Comparison of ENCODE assay signal across 15 mouse cellular contexts in the genomic region with DNA sequence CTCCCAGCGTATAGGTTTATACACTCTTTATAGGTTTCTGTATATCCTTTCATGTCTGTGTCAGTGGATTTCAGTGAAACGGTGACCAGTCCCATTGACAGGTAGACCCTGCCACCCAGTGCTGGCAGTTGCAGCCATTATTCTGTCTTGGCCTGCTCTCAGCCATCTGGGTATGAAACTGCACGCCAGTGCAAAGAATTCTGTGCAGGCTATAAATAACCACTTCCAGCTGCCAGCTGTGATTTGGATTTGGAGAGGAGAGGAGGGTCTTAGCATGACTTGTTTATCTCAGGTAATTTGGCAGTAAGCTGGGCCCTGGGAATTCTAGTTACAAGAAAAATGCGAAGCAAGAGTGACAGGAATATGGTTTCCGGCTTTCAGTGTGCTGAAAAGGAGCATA. TPM values are rescaled to one million over a fixed set of nuclear protein-coding genes. Genes with fewer than 3 reads are reported as not detected.
DNase-seq lines count a peak whose midpoint lies in the region; ATAC-seq lines count a peak whose summit lies in the region.
"Had no signal": no experiment of that assay in that cellular context is flagged by ENCODE, and none has a peak within 500 bp of the region (broad histone marks: within the 10 kb centered on the region; RNA-seq: fewer than 3 reads in every experiment).

No protein-coding gene starts in this region.

- H3K4me2 ChIP-seq in forebrain, embryonic 13.5 days: no peak overlapping the region
- H3K4me2 ChIP-seq in limb, embryonic 11.5 days (ENCODE audit: low read depth, severe bottlenecking): no peak overlapping the region
- no peak overlapping the region for H3K4me2 ChIP-seq in embryonic facial prominence, embryonic 14.5 days (ENCODE audit: low read depth, low read length)
- peak overlapping the region; percentile 25 for H3K4me2 ChIP-seq in heart, embryonic 16.5 days (ENCODE audit: low read depth, low read length)
- H3K4me2 ChIP-seq: neural tube, embryonic 13.5 days had no signal

- no peaks in the 10 kb centered on the region for H3K27me3 ChIP-seq in forebrain, embryonic 13.5 days
- no peaks in the 10 kb centered on the region for H3K27me3 ChIP-seq in forebrain, embryonic 10.5 days (ENCODE audit: poor library complexity, severe bottlenecking)
- no peaks in the 10 kb centered on the region for H3K27me3 ChIP-seq in limb, embryonic 11.5 days (ENCODE audit: control insufficient read depth, insufficient read depth, low read length)
- no peaks in the 10 kb centered on the region for H3K27me3 ChIP-seq in limb, embryonic 10.5 days (ENCODE audit: low read depth, poor library complexity, severe bottlenecking)
- H3K27me3 ChIP-seq in embryonic facial prominence, embryonic 14.5 days (replicated peaks; ENCODE audit: control insufficient read depth, insufficient read depth, low read length): no peaks in the 10 kb centered on the region
- H3K27me3 ChIP-seq in heart, embryonic 16.5 days (ENCODE audit: control insufficient read depth, insufficient read depth, low read length): no peaks in the 10 kb centered on the region
- H3K27me3 ChIP-seq: neural tube, embryonic 13.5 days had no signal

- peaks cover 22% of the 10 kb centered on the region; the same call in 1 of the 2 replicates for H3K4me1 ChIP-seq in forebrain, embryonic 13.5 days
- H3K4me1 ChIP-seq in forebrain, embryonic 10.5 days: peaks cover 4% of the 10 kb centered on the region; the same call in 1 of the 2 replicates
- no peaks in the 10 kb centered on the region for H3K4me1 ChIP-seq in limb, embryonic 11.5 days (ENCODE audit: control insufficient read depth, insufficient read depth, low read length)
- H3K4me1 ChIP-seq in limb, embryonic 10.5 days: peaks cover 5% of the 10 kb centered on the region
- peaks cover 12% of the 10 kb centered on the region for H3K4me1 ChIP-seq in embryonic facial prominence, embryonic 14.5 days (ENCODE audit: control insufficient read depth, insufficient read depth, low read length)
- peaks cover 53% of the 10 kb centered on the region for H3K4me1 ChIP-seq in heart, embryonic 16.5 days (ENCODE audit: control insufficient read depth, insufficient read depth, low read length)
- H3K4me1 ChIP-seq: midbrain, embryonic 10.5 days had no signal

- no peaks in the 10 kb centered on the region for H3K9me3 ChIP-seq in forebrain, embryonic 13.5 days (replicated peaks)
- no peaks in the 10 kb centered on the region for H3K9me3 ChIP-seq in forebrain, embryonic 10.5 days
- no peaks in the 10 kb centered on the region for H3K9me3 ChIP-seq in limb, embryonic 11.5 days (ENCODE audit: control insufficient read depth, low read length)
- no peaks in the 10 kb centered on the region for H3K9me3 ChIP-seq in limb, embryonic 10.5 days (replicated peaks)
- no peaks in the 10 kb centered on the region for H3K9me3 ChIP-seq in embryonic facial prominence, embryonic 14.5 days (ENCODE audit: control insufficient read depth, low read length)
- no peaks in the 10 kb centered on the region for H3K9me3 ChIP-seq in heart, embryonic 16.5 days (replicated peaks; ENCODE audit: control insufficient read depth, low read length)
- H3K9me3 ChIP-seq: midbrain, embryonic 10.5 days; neural tube, embryonic 13.5 days had no signal

- H3K9ac ChIP-seq in forebrain, embryonic 13.5 days: no peak overlapping the region
- H3K9ac ChIP-seq in limb, embryonic 11.5 days (ENCODE audit: low read length): no peak overlapping the region
- no peak overlapping the region for H3K9ac ChIP-seq in embryonic facial prominence, embryonic 14.5 days (ENCODE audit: low read depth, low read length)
- H3K9ac ChIP-seq in heart, embryonic 16.5 days (ENCODE audit: low read length): no peak overlapping the region; the same call in 1 of the 2 replicates
- H3K9ac ChIP-seq: neural tube, embryonic 13.5 days had no signal

- H3K27ac ChIP-seq in forebrain, embryonic 13.5 days: 0 out of 2 replicates have a peak overlapping the region, but pooled peaks have one; percentile 23
- no peak overlapping the region for H3K27ac ChIP-seq in forebrain, embryonic 10.5 days
- H3K27ac ChIP-seq in limb, embryonic 11.5 days (replicated peaks; ENCODE audit: low read depth, low read length): no peak overlapping the region
- no peak overlapping the region for H3K27ac ChIP-seq in limb, embryonic 10.5 days
- peak overlapping the region; percentile 24; the same call in 1 of the 2 replicates for H3K27ac ChIP-seq in embryonic facial prominence, embryonic 14.5 days (replicated peaks; ENCODE audit: low read depth, low read length)
- peak overlapping the region; percentile 90 for H3K27ac ChIP-seq in heart, embryonic 16.5 days (ENCODE audit: low read length)
- H3K27ac ChIP-seq: gastrocnemius, adult 2 months; midbrain, embryonic 10.5 days; neural tube, embryonic 13.5 days had no signal

- ATAC-seq in forebrain, embryonic 13.5 days: no peak
- ATAC-seq in limb, embryonic 11.5 days (ENCODE audit: insufficient number of reproducible peaks, low FRiP score, low TSS enrichment, low read depth): no peak
- ATAC-seq in embryonic facial prominence, embryonic 14.5 days (ENCODE audit: low read depth): 0 out of 2 replicates have a peak, but pooled peaks have one; percentile 42
- ATAC-seq in heart, embryonic 16.5 days (replicated peaks; ENCODE audit: extremely low read depth, insufficient read depth, low FRiP score): peak; percentile 73; the same call in 1 of the 2 replicates

- WGBS in forebrain, embryonic 13.5 days: 82% methylated on average over 5 of the region's 5 CpGs
- WGBS in forebrain, embryonic 10.5 days: 82% methylated on average over 5 of the region's 5 CpGs
- 68% methylated on average over 5 of the region's 5 CpGs for WGBS in limb, embryonic 11.5 days
- 84% methylated on average over 5 of the region's 5 CpGs for WGBS in limb, embryonic 10.5 days
- WGBS in embryonic facial prominence, embryonic 14.5 days: 41% methylated on average over 5 of the region's 5 CpGs
- WGBS in heart, embryonic 16.5 days: 33% methylated on average over 5 of the region's 5 CpGs

- H3K36me3 ChIP-seq in forebrain, embryonic 13.5 days (ENCODE audit: poor library complexity, severe bottlenecking): no peaks in the 10 kb centered on the region
- no peaks in the 10 kb centered on the region for H3K36me3 ChIP-seq in forebrain, embryonic 10.5 days (replicated peaks)
- no peaks in the 10 kb centered on the region for H3K36me3 ChIP-seq in limb, embryonic 11.5 days (ENCODE audit: control insufficient read depth, insufficient read depth, low read length)
- no peaks in the 10 kb centered on the region for H3K36me3 ChIP-seq in limb, embryonic 10.5 days
- no peaks in the 10 kb centered on the region for H3K36me3 ChIP-seq in embryonic facial prominence, embryonic 14.5 days (ENCODE audit: control insufficient read depth, insufficient read depth, low read length)
- H3K36me3 ChIP-seq in heart, embryonic 16.5 days (ENCODE audit: control insufficient read depth, insufficient read depth): no peaks in the 10 kb centered on the region
- H3K36me3 ChIP-seq: midbrain, embryonic 10.5 days; neural tube, embryonic 13.5 days had no signal

- DNase-seq in forebrain, embryonic 10.5 days (ENCODE audit: extremely low spot score, low spot score): no peak
- peak; percentile 22 for DNase-seq in limb, embryonic 11.5 days (ENCODE audit: low spot score)
- no peak for DNase-seq in limb, embryonic 10.5 days (ENCODE audit: low spot score)
- DNase-seq in embryonic facial prominence, embryonic 14.5 days (ENCODE audit: low spot score): peak; percentile 70
- no peak for DNase-seq in gastrocnemius, postnatal 25 days
- DNase-seq in adrenal gland, postnatal 36 days: no peak
- DNase-seq: cerebellum, adult 9-11 months; gastrocnemius, adult 2 months; kidney, postnatal 36 days; right cerebral cortex, postnatal 25 days; thymus, postnatal 25 days had no signal

- no peak overlapping the region for H3K4me3 ChIP-seq in forebrain, embryonic 13.5 days
- H3K4me3 ChIP-seq in forebrain, embryonic 10.5 days: no peak overlapping the region
- H3K4me3 ChIP-seq in limb, embryonic 11.5 days (ENCODE audit: low read depth, low read length): no peak overlapping the region
- no peak overlapping the region for H3K4me3 ChIP-seq in limb, embryonic 10.5 days
- no peak overlapping the region for H3K4me3 ChIP-seq in embryonic facial prominence, embryonic 14.5 days (ENCODE audit: low read depth, low read length)
- no peak overlapping the region for H3K4me3 ChIP-seq in heart, embryonic 16.5 days (ENCODE audit: low read length)
- H3K4me3 ChIP-seq: gastrocnemius, adult 2 months; midbrain, embryonic 10.5 days; neural tube, embryonic 13.5 days had no signal

RNA-seq across cellular contexts. Expression of a gene that starts 12.7 kb away (rescaled TPM):
- 8.1 TPM in 2 replicates for polyA plus RNA-seq in forebrain, embryonic 13.5 days (2015; fragmentation: Nextera tagmentation; extraction: Ambion mirVana)
- polyA plus RNA-seq in forebrain, embryonic 10.5 days (2016; fragmentation: Nextera tagmentation; extraction: Ambion mirVana): 8.9 and 9.4 TPM in 2 replicates
- 11.3 and 11.5 TPM in 2 replicates for polyA plus RNA-seq in limb, embryonic 11.5 days (2014; fragmentation: Nextera tagmentation; extraction: Ambion mirVana)
- 9.0 and 9.7 TPM in 2 replicates for polyA plus RNA-seq in limb, embryonic 10.5 days (2016; fragmentation: Nextera tagmentation; extraction: Ambion mirVana)
- 9.0 and 9.6 TPM in 2 replicates for polyA plus RNA-seq in embryonic facial prominence, embryonic 14.5 days (2014; fragmentation: Nextera tagmentation; extraction: Ambion mirVana)
- 7.9 and 8.0 TPM in 2 replicates for polyA plus RNA-seq in heart, embryonic 16.5 days (2015; fragmentation: Nextera tagmentation; extraction: Ambion mirVana)
- 1 to 10 TPM; 4.7 to 9.0 TPM for total RNA-seq in gastrocnemius, postnatal 25 days (2021)
- 10 to 100 TPM; 23.2 to 25.4 TPM for total RNA-seq in adrenal gland, postnatal 36 days (2021)

RNA-seq across cellular contexts. Expression of a gene that starts 12.8 kb away (rescaled TPM):
- 32.6 and 42.2 TPM in 2 replicates for polyA plus RNA-seq in forebrain, embryonic 13.5 days (2015; fragmentation: Nextera tagmentation; extraction: Ambion mirVana)
- polyA plus RNA-seq in forebrain, embryonic 10.5 days (2016; fragmentation: Nextera tagmentation; extraction: Ambion mirVana): 43.5 and 46.6 TPM in 2 replicates
- 34.1 and 38.2 TPM in 2 replicates for polyA plus RNA-seq in limb, embryonic 11.5 days (2014; fragmentation: Nextera tagmentation; extraction: Ambion mirVana)
- polyA plus RNA-seq in limb, embryonic 10.5 days (2016; fragmentation: Nextera tagmentation; extraction: Ambion mirVana): 44.4 and 50.6 TPM in 2 replicates
- 26.0 and 29.8 TPM in 2 replicates for polyA plus RNA-seq in embryonic facial prominence, embryonic 14.5 days (2014; fragmentation: Nextera tagmentation; extraction: Ambion mirVana)
- 25.8 and 32.4 TPM in 2 replicates for polyA plus RNA-seq in heart, embryonic 16.5 days (2015; fragmentation: Nextera tagmentation; extraction: Ambion mirVana)
- 10 to 100 TPM; 28.4 to 29.0 TPM for total RNA-seq in gastrocnemius, postnatal 25 days (2021)
- 10 to 100 TPM; 70.2 to 72.3 TPM for total RNA-seq in adrenal gland, postnatal 36 days (2021)

Comparison
In these comparisons a context has a peak if more than half of its experiments do, and no peak if none do; other contexts are left out.
1. H3K27ac ChIP-seq: peak in forebrain, embryonic 13.5 days (single experiment), embryonic facial prominence, embryonic 14.5 days (single experiment) and heart, embryonic 16.5 days (single experiment); none in forebrain, embryonic 10.5 days (single experiment), limb, embryonic 11.5 days (single experiment) and limb, embryonic 10.5 days (single experiment).
2. DNase-seq: peak in limb, embryonic 11.5 days (single experiment) and embryonic facial prominence, embryonic 14.5 days (single experiment); none in forebrain, embryonic 10.5 days (single experiment), limb, embryonic 10.5 days (single experiment), gastrocnemius, postnatal 25 days (single experiment) and adrenal gland, postnatal 36 days (0 of 2).
3. ATAC-seq: peak in embryonic facial prominence, embryonic 14.5 days (single experiment) and heart, embryonic 16.5 days (single experiment); none in forebrain, embryonic 13.5 days (single experiment) and limb, embryonic 11.5 days (single experiment).